In the genomic region with DNA sequence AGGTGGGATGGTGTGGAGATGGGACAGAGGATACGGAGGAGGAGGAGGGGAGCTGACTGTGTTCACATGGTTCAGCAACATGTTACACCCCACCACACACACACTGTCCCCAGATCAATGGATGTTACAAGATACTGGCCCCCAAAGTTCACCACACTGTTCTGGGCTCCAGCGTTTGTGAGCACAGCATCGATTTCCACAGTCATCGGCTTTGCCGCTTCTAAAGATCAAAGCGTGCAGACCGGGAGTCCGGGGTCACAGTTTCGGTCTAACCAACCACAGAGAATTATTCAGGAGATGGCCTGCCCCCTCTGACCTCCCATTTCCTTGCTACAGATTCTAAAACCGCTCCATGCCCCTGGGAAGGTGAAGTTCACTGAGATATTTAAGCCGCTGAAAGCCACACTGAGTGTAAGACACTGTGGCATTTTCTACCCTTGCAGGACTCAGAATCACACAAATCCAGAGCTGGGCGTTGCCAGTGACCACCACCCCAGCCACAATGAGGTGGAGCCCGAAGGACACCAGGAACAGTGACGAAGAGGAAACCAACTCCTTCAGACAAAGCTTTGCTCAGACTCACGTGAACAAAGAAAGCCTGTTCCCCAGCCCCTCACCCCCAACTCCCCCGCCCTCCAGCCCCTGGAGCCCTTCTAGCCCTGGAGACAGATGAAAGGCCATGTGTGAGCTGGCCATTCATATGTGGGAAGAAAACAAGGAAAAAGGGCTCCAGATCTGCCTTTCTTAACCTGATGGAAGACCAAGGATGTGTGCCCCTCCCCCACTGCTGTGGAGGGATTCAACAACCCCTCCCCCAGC, we compare ENCODE assay signal across 10 mouse cellular contexts. TPM values are rescaled to one million over a fixed set of nuclear protein-coding genes. Genes with fewer than 3 reads are reported as not detected.
DNase-seq lines count a peak whose midpoint lies in the region; ATAC-seq lines count a peak whose summit lies in the region.
"Had no signal": no experiment of that assay in that cellular context is flagged by ENCODE, and none has a peak within 500 bp of the region (broad histone marks: within the 10 kb centered on the region; RNA-seq: fewer than 3 reads in every experiment).

No protein-coding gene starts in this region.

- peak overlapping the region; percentile 57; the same call in 1 of the 2 replicates for H3K27ac ChIP-seq in lung, embryonic 16.5 days (ENCODE audit: low read length)
- no peak overlapping the region for H3K27ac ChIP-seq in embryonic facial prominence, embryonic 14.5 days (replicated peaks; ENCODE audit: low read depth, low read length)
- H3K27ac ChIP-seq in liver, embryonic 11.5 days (ENCODE audit: low read depth, low read length), result peak overlapping the region; percentile 38
- peak overlapping the region; percentile 88 for H3K27ac ChIP-seq in stomach, embryonic 16.5 days (ENCODE audit: low read length)
- H3K27ac ChIP-seq: heart, adult 2 months; layer of hippocampus, adult 2 months had no signal

- WGBS in lung, embryonic 16.5 days, result 48% methylated on average over 16 of the region's 16 CpGs
- 32% methylated on average over 16 of the region's 16 CpGs for WGBS in embryonic facial prominence, embryonic 14.5 days
- 70% methylated on average over 16 of the region's 16 CpGs for WGBS in liver, embryonic 11.5 days
- 51% methylated on average over 16 of the region's 16 CpGs for WGBS in stomach, embryonic 16.5 days

- H3K36me3 ChIP-seq in lung, embryonic 16.5 days (ENCODE audit: control insufficient read depth, insufficient read depth, low read length), result no peaks in the 10 kb centered on the region
- no peaks in the 10 kb centered on the region for H3K36me3 ChIP-seq in embryonic facial prominence, embryonic 14.5 days (ENCODE audit: control insufficient read depth, insufficient read depth, low read length)
- no peaks in the 10 kb centered on the region for H3K36me3 ChIP-seq in liver, embryonic 11.5 days (ENCODE audit: control insufficient read depth, insufficient read depth, low read length)
- H3K36me3 ChIP-seq in stomach, embryonic 16.5 days (ENCODE audit: control insufficient read depth, insufficient read depth, low read length), result no peaks in the 10 kb centered on the region

- DNase-seq in lung, postnatal 14 days, result no peak
- DNase-seq in embryonic facial prominence, embryonic 14.5 days (ENCODE audit: low spot score), result peak; percentile 45
- peak; percentile 39 for DNase-seq in liver, embryonic 11.5 days (ENCODE audit: low spot score)
- no peak for DNase-seq in ovary, postnatal 36 days (ENCODE audit: low spot score)
- DNase-seq: cerebellum, postnatal 10 days; heart, adult 2 months had no signal

- H3K27me3 ChIP-seq in lung, embryonic 16.5 days (ENCODE audit: control insufficient read depth, insufficient read depth, low read depth, low read length), result no peaks in the 10 kb centered on the region
- H3K27me3 ChIP-seq in embryonic facial prominence, embryonic 14.5 days (replicated peaks; ENCODE audit: control insufficient read depth, insufficient read depth, low read length), result no peaks in the 10 kb centered on the region
- no peaks in the 10 kb centered on the region for H3K27me3 ChIP-seq in liver, embryonic 11.5 days (replicated peaks; ENCODE audit: control insufficient read depth, insufficient read depth, low read length)
- H3K27me3 ChIP-seq in stomach, embryonic 16.5 days (ENCODE audit: control insufficient read depth, insufficient read depth, low read length), result no peaks in the 10 kb centered on the region

- H3K4me1 ChIP-seq in lung, embryonic 16.5 days (replicated peaks; ENCODE audit: control insufficient read depth, insufficient read depth, low read length), result peaks cover 8% of the 10 kb centered on the region; the same call in 1 of the 2 replicates
- H3K4me1 ChIP-seq in embryonic facial prominence, embryonic 14.5 days (ENCODE audit: control insufficient read depth, insufficient read depth, low read length), result peaks cover 3% of the 10 kb centered on the region; the same call in 1 of the 2 replicates
- H3K4me1 ChIP-seq in liver, embryonic 11.5 days (replicated peaks; ENCODE audit: control insufficient read depth, insufficient read depth, low read length), result no peaks in the 10 kb centered on the region
- 0 out of 2 replicates have a peak, but pooled peaks cover 5% of the 10 kb centered on the region for H3K4me1 ChIP-seq in stomach, embryonic 16.5 days (ENCODE audit: control insufficient read depth, insufficient read depth, low read length)

- ATAC-seq in lung, embryonic 16.5 days (ENCODE audit: low read depth), result no peak
- peak; percentile 53; the same call in 1 of the 2 replicates for ATAC-seq in embryonic facial prominence, embryonic 14.5 days (ENCODE audit: low read depth)
- peak; percentile 72 for ATAC-seq in liver, embryonic 11.5 days (replicated peaks; ENCODE audit: low FRiP score)
- peak; percentile 49; the same call in 1 of the 2 replicates for ATAC-seq in stomach, embryonic 16.5 days (ENCODE audit: insufficient read depth, low FRiP score)
- no peak for ATAC-seq in granulocyte monocyte progenitor cell, adult 5-6 weeks (replicated peaks; ENCODE audit: poor library complexity, severe bottlenecking)

- H3K9me3 ChIP-seq in lung, embryonic 16.5 days (ENCODE audit: control insufficient read depth, low read length), result no peaks in the 10 kb centered on the region
- H3K9me3 ChIP-seq in embryonic facial prominence, embryonic 14.5 days (ENCODE audit: control insufficient read depth, low read length), result no peaks in the 10 kb centered on the region
- no peaks in the 10 kb centered on the region for H3K9me3 ChIP-seq in liver, embryonic 11.5 days (ENCODE audit: control insufficient read depth, low read length)
- H3K9me3 ChIP-seq in stomach, embryonic 16.5 days (replicated peaks; ENCODE audit: control insufficient read depth, low read length), result no peaks in the 10 kb centered on the region

- H3K9ac ChIP-seq in lung, embryonic 16.5 days (ENCODE audit: low read length), result no peak overlapping the region
- H3K9ac ChIP-seq in embryonic facial prominence, embryonic 14.5 days (ENCODE audit: low read depth, low read length), result peak overlapping the region; percentile 4; the same call in 1 of the 2 replicates
- no peak overlapping the region for H3K9ac ChIP-seq in liver, embryonic 11.5 days (ENCODE audit: low read depth, low read length)
- H3K9ac ChIP-seq in stomach, embryonic 16.5 days (ENCODE audit: low read length), result 0 out of 2 replicates have a peak overlapping the region, but pooled peaks have one; percentile 29

- no peak overlapping the region for H3K4me3 ChIP-seq in lung, embryonic 16.5 days (ENCODE audit: low read length)
- H3K4me3 ChIP-seq in embryonic facial prominence, embryonic 14.5 days (ENCODE audit: low read depth, low read length), result no peak overlapping the region
- H3K4me3 ChIP-seq in liver, embryonic 11.5 days (ENCODE audit: low read depth, low read length), result no peak overlapping the region
- H3K4me3 ChIP-seq in stomach, embryonic 16.5 days (replicated peaks; ENCODE audit: low read length), result no peak overlapping the region
- H3K4me3 ChIP-seq: heart, adult 2 months; layer of hippocampus, adult 2 months had no signal

- H3K4me2 ChIP-seq in lung, embryonic 16.5 days (ENCODE audit: low read depth, low read length), result no peak overlapping the region
- H3K4me2 ChIP-seq in embryonic facial prominence, embryonic 14.5 days (ENCODE audit: low read depth, low read length), result peak overlapping the region; percentile 18; the same call in 1 of the 2 replicates
- peak overlapping the region; percentile 24 for H3K4me2 ChIP-seq in liver, embryonic 11.5 days
- H3K4me2 ChIP-seq in stomach, embryonic 16.5 days (ENCODE audit: low read depth, low read length), result peak overlapping the region; percentile 36

RNA-seq across cellular contexts. Expression of a gene that starts 59.7 kb away (rescaled TPM):
- 6.9 and 8.0 TPM in 2 replicates for polyA plus RNA-seq in lung, embryonic 16.5 days (2015; fragmentation: Nextera tagmentation; extraction: Ambion mirVana)
- 22.5 and 25.0 TPM in 2 replicates for polyA plus RNA-seq in embryonic facial prominence, embryonic 14.5 days (2014; fragmentation: Nextera tagmentation; extraction: Ambion mirVana)
- polyA plus RNA-seq in liver, embryonic 11.5 days (2014; fragmentation: Nextera tagmentation; extraction: Ambion mirVana), result 10.7 and 11.4 TPM in 2 replicates
- 26.2 and 31.1 TPM in 2 replicates for polyA plus RNA-seq in stomach, embryonic 16.5 days (2015; fragmentation: Nextera tagmentation; extraction: Ambion mirVana)
- not detected in 2 replicates for total RNA-seq in granulocyte monocyte progenitor cell, adult 5-6 weeks (2014; fragmentation: Nextera tagmentation)
- total RNA-seq in granulocyte monocyte progenitor cell, adult 5-6 weeks (2017), result not detected in 2 replicates

Comparison
In these comparisons a context has a peak if more than half of its experiments do, and no peak if none do; other contexts are left out.
1. ATAC-seq: peak in embryonic facial prominence, embryonic 14.5 days (single experiment), liver, embryonic 11.5 days (single experiment) and stomach, embryonic 16.5 days (single experiment); none in lung, embryonic 16.5 days (single experiment) and granulocyte monocyte progenitor cell, adult 5-6 weeks (single experiment).
2. H3K9ac ChIP-seq: peak in embryonic facial prominence, embryonic 14.5 days (single experiment) and stomach, embryonic 16.5 days (single experiment); none in lung, embryonic 16.5 days (single experiment) and liver, embryonic 11.5 days (single experiment).
3. DNase-seq: peak in embryonic facial prominence, embryonic 14.5 days (single experiment) and liver, embryonic 11.5 days (single experiment); none in lung, postnatal 14 days (single experiment) and ovary, postnatal 36 days (single experiment).